Mouse (Mus musculus) layer of hippocampus, postnatal 10 days (tissue): Measurements from ENCODE around the gene Asb16. TPM values are rescaled to one million over a fixed set of nuclear protein-coding genes. Genes with fewer than 3 reads are reported as not detected.

Experiments
- microRNA-seq, 2 experiments: library from miRNA; unstranded; fragments of <30 nt; microRNA quantifications; one replicate each; pipeline ENCODE4 v1.2.0; 2021
- total RNA-seq, 2 experiments: library from RNA; stranded (reverse); gene quantifications; 2 replicates each; pipeline ENCODE4 v1.2.3; 2021

The Asb16 gene
- total RNA-seq, 2 experiments from 2014 or later: 0.64 to 0.76 TPM

Small RNAs within 50 kb of the gene (microRNA-seq; reads per million reads assigned to microRNA genes)
- gene Mir8101: 2.9 to 4.0 reads per million in 2 experiments

Other genes with a start within 250 kb of the Asb16 start
- 10 to 100 TPM; 70.1 to 79.5 TPM for gene Mpp3, start 240.3 kb upstream of the Asb16 start, total RNA-seq
- under 1 TPM in 1 of 2 experiments, not detected in 1; 0.14 TPM for gene Cd300lg, start 227.2 kb upstream of the Asb16 start, total RNA-seq
- gene Mpp2, start 180.2 kb upstream of the Asb16 start, total RNA-seq: 100 to 1,000 TPM; 103 to 110 TPM
- not detected for gene Ppy, start 167.4 kb upstream of the Asb16 start, total RNA-seq
- gene Pyy, start 160.9 kb upstream of the Asb16 start, total RNA-seq: not detected
- gene Nags, start 123.2 kb upstream of the Asb16 start, total RNA-seq: not detected
- 10 to 100 TPM; 29.8 TPM for gene Tmem101, start 112.3 kb upstream of the Asb16 start, total RNA-seq
- gene Lsm12, start 83.4 kb upstream of the Asb16 start, total RNA-seq: 10 to 100 TPM; 73.8 to 77.8 TPM
- gene G6pc3, start 79.1 kb upstream of the Asb16 start, total RNA-seq: 10 to 100 TPM; 44.4 to 45.4 TPM
- gene Hdac5, start 38.6 kb upstream of the Asb16 start, total RNA-seq: 100 to 1,000 TPM; 164 to 207 TPM
- gene BC030867, start 19.9 kb upstream of the Asb16 start, total RNA-seq: 1 to 10 TPM in 1 of 2 experiments, under 1 TPM in 1; 0.94 to 1.0 TPM
- gene Tmub2, start 16.2 kb downstream of the Asb16 start, total RNA-seq: 10 to 100 TPM; 55.2 to 60.4 TPM
- 100 to 1,000 TPM; 146 to 150 TPM for gene Atxn7l3, start 27.9 kb downstream of the Asb16 start, total RNA-seq
- gene Ubtf, start 51.0 kb downstream of the Asb16 start, total RNA-seq: 100 to 1,000 TPM; 112 to 125 TPM
- under 1 TPM; 0.32 to 0.54 TPM for gene Slc4a1, start 97.5 kb downstream of the Asb16 start, total RNA-seq
- gene Rundc3a, start 124.7 kb downstream of the Asb16 start, total RNA-seq: 100 to 1,000 TPM; 356 to 431 TPM
- 10 to 100 TPM; 74.8 to 80.1 TPM for gene Slc25a39, start 139.2 kb downstream of the Asb16 start, total RNA-seq
- gene Grn, start 161.6 kb downstream of the Asb16 start, total RNA-seq: 10 to 100 TPM; 81.8 to 83.7 TPM
- 100 to 1,000 TPM; 115 TPM for gene Fam171a2, start 178.9 kb downstream of the Asb16 start, total RNA-seq
- 1 to 10 TPM; 3.6 to 3.7 TPM for gene Itga2b, start 201.4 kb downstream of the Asb16 start, total RNA-seq